Mouse (Mus musculus): ENCODE measurements at regions not wholly inside any gene's neighbourhood (a gene's known extent, or its start where the extent isn't known, plus 50 kb on each side); places are given as distances from the start of the nearest gene placed in this dataset.

DNA sequence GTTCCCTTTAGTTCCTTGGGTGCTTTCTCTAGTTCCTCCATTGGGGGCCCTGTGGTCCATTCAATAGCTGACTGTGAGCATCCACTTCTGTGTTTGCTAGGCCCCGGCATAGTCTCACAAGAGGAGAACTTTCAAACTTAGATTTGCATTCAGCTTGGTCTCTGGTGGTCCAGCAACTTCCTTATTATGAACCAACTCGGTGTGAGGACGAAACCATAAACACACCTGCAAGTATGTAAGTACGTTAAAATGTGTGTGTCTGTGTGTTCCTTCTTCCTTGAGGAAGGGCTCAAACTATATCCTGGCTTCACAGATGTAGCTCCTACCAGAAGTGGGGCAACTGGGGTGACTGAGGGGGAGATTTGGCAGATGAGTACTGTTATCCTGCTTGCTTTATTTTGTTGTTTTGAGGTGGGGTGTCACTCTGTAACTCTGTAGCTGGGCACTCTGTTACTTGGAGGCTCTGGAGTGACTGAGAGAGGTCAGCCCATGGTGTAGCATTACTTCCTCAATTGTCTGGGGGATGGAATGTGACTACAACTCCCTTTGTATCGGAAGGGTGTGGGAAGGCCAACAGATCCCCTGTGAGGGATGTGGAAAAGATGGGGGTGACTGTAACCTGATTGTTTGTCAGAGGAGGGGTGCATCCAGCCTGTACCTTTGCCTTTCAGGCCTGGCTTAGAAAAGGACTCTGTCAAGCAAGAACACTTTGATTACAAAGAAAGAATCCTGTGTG lies 94.9 kb upstream of the Thpo start:
- ATAC-seq, result peak; percentile 53
- H3K27ac ChIP-seq (ENCODE audit: low read length), result peak overlapping the region; percentile 38; the same call in 1 of the 2 replicates
- H3K9me3 ChIP-seq (ENCODE audit: low read length), result no peaks in the 10 kb centered on the region

DNA sequence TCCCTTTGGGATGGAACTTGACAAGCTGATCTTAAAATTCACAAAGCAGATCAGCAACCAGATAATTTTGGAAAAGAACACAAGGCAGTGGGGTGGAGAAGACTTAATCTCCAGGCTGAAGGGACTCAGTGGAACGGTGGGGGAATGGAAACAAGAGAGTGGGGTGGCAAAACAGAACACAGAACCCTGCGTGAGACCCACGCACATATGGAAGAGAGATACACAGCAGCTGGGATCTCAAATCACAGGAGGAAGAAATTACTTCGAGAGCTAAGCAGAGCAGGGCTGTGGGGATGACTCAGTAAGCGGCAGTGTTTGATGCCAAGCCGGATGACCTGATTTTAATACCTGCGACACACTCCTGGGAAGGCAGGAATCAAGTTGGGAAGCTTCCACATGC lies 89.9 kb upstream of the Thpo start:
- Histone ChIP-seq H3K4me3 (ENCODE audit: low read depth, low read length) (no peak overlapping the region), H3K4me1 (ENCODE audit: insufficient read depth, low read depth, low read length) (no peaks in the 10 kb centered on the region; the same call in 1 of the 2 replicates), H3K4me2 (replicated peaks; ENCODE audit: low read depth, low read length) (no peak overlapping the region), H3K36me3 (ENCODE audit: insufficient read depth, low read length) (no peaks in the 10 kb centered on the region), H3K27me3 (replicated peaks; ENCODE audit: insufficient read depth, low read length) (no peaks in the 10 kb centered on the region), H3K9ac (replicated peaks; ENCODE audit: low read depth) (no peak overlapping the region), H3K27ac (ENCODE audit: low read length) (no peak overlapping the region), H3K9me3 (ENCODE audit: low read length) (no peaks in the 10 kb centered on the region)
- DNase-seq (ENCODE audit: low spot score) (no peak), ATAC-seq (no peak)
- 75% methylated on average over 7 of the region's 7 CpGs for WGBS
- no peak for TF ChIP-seq EP300 (IDR thresholded peaks at IDR 0.05)
- no peak for TF ChIP-seq CTCF (IDR thresholded peaks at IDR 0.05)

More for the DNA sequence above, 94.9 kb upstream of the Thpo start:
- WGBS, result 81% methylated on average over 5 of the region's 5 CpGs
- H3K4me1 ChIP-seq (ENCODE audit: insufficient read depth, low read depth, low read length), result peaks cover 3% of the 10 kb centered on the region; the same call in 1 of the 2 replicates
- no peaks in the 10 kb centered on the region for H3K27me3 ChIP-seq (replicated peaks; ENCODE audit: insufficient read depth, low read length)
- H3K9ac ChIP-seq (replicated peaks; ENCODE audit: low read depth), result no peak overlapping the region
- peak; percentile 15 for DNase-seq (ENCODE audit: low spot score)
- H3K4me3 ChIP-seq (ENCODE audit: low read depth, low read length), result no peak overlapping the region
- no peaks in the 10 kb centered on the region for H3K36me3 ChIP-seq (ENCODE audit: insufficient read depth, low read length)
- H3K4me2 ChIP-seq (replicated peaks; ENCODE audit: low read depth, low read length), result no peak overlapping the region
- no peak for TF ChIP-seq CTCF (IDR thresholded peaks at IDR 0.05)
- TF ChIP-seq EP300 (IDR thresholded peaks at IDR 0.05), result no peak

GRCm38 (mm10) chr16:20820939-20821338 lies 86.6 kb upstream of the Thpo start:
- no peak overlapping the region for H3K9ac ChIP-seq (replicated peaks; ENCODE audit: low read depth)
- H3K4me1 ChIP-seq (ENCODE audit: insufficient read depth, low read depth, low read length), result no peaks in the 10 kb centered on the region
- no peak overlapping the region for H3K4me3 ChIP-seq (ENCODE audit: low read depth, low read length)
- ATAC-seq (no peak), DNase-seq (ENCODE audit: low spot score) (no peak)
- H3K27ac ChIP-seq (ENCODE audit: low read length), result no peak overlapping the region
- H3K9me3 ChIP-seq (ENCODE audit: low read length), result no peaks in the 10 kb centered on the region
- no peaks in the 10 kb centered on the region for H3K36me3 ChIP-seq (ENCODE audit: insufficient read depth, low read length)
- no peak overlapping the region for H3K4me2 ChIP-seq (replicated peaks; ENCODE audit: low read depth, low read length)
- TF ChIP-seq EP300 (IDR thresholded peaks at IDR 0.05), result no peak
- TF ChIP-seq CTCF (IDR thresholded peaks at IDR 0.05), result no peak
- no peaks in the 10 kb centered on the region for H3K27me3 ChIP-seq (replicated peaks; ENCODE audit: insufficient read depth, low read length)

- H3K9ac ChIP-seq (replicated peaks; ENCODE audit: low read depth), result no peak overlapping the region
- no peaks in the 10 kb centered on the region for H3K36me3 ChIP-seq (ENCODE audit: insufficient read depth, low read length)
- ATAC-seq, result no peak
- DNase-seq (ENCODE audit: low spot score), result no peak
- no peaks in the 10 kb centered on the region for H3K27me3 ChIP-seq (replicated peaks; ENCODE audit: insufficient read depth, low read length)
- no peak overlapping the region for H3K4me3 ChIP-seq (ENCODE audit: low read depth, low read length)
- no peaks in the 10 kb centered on the region for H3K9me3 ChIP-seq (ENCODE audit: low read length)
- no peak overlapping the region for H3K27ac ChIP-seq (ENCODE audit: low read length)
- no peaks in the 10 kb centered on the region for H3K4me1 ChIP-seq (ENCODE audit: insufficient read depth, low read depth, low read length)
- TF ChIP-seq EP300 (IDR thresholded peaks at IDR 0.05) (no peak), CTCF (IDR thresholded peaks at IDR 0.05) (no peak)
- H3K4me2 ChIP-seq (replicated peaks; ENCODE audit: low read depth, low read length), result no peak overlapping the region
- WGBS, result 74% methylated on average over 3 of the region's 3 CpGs
These were observed 85.3 kb upstream of the Thpo start for GRCm38 (mm10) chr16:20819568-20819967.

GRCm38 (mm10) chr16:20818711-20819189 lies 84.4 kb upstream of the Thpo start:
- no peaks in the 10 kb centered on the region for H3K27me3 ChIP-seq (replicated peaks; ENCODE audit: insufficient read depth, low read length)
- ATAC-seq, result no peak

DNA sequence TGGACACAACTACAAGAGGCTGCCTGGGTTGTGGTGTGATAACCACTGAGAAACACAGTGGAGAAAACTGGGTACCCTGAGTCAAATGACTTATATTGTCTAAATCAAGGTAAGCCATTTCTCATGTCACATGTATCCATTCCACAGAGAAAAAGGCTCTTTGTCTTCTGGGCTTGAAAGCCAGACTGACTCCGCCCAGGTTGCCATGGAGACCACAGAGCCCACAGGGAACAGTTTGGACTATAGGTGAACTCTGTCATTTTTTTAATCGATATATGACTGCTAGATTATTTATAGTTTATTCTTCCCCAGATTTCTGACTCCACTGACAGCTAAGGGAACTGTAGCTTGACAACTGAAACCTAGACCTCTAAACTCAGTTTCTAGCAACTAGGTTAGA lies 80.7 kb upstream of the Thpo start:
- Histone ChIP-seq H3K4me3 (ENCODE audit: low read depth, low read length) (no peak overlapping the region), H3K4me1 (ENCODE audit: insufficient read depth, low read depth, low read length) (no peaks in the 10 kb centered on the region), H3K27ac (ENCODE audit: low read length) (no peak overlapping the region), H3K9me3 (ENCODE audit: low read length) (no peaks in the 10 kb centered on the region), H3K27me3 (replicated peaks; ENCODE audit: insufficient read depth, low read length) (no peaks in the 10 kb centered on the region), H3K4me2 (replicated peaks; ENCODE audit: low read depth, low read length) (no peak overlapping the region), H3K36me3 (ENCODE audit: insufficient read depth, low read length) (no peaks in the 10 kb centered on the region), H3K9ac (replicated peaks; ENCODE audit: low read depth) (no peak overlapping the region)
- ATAC-seq, result no peak
- WGBS, result 65% methylated on average over 2 of the region's 2 CpGs
- DNase-seq (ENCODE audit: low spot score), result no peak
- TF ChIP-seq EP300 (IDR thresholded peaks at IDR 0.05) (no peak), CTCF (IDR thresholded peaks at IDR 0.05) (no peak)

More at GRCm38 (mm10) chr16:20818711-20819189, 84.4 kb upstream of the Thpo start:
- no peaks in the 10 kb centered on the region for H3K4me1 ChIP-seq (ENCODE audit: insufficient read depth, low read depth, low read length)
- no peak overlapping the region for H3K9ac ChIP-seq (replicated peaks; ENCODE audit: low read depth)
- no peaks in the 10 kb centered on the region for H3K36me3 ChIP-seq (ENCODE audit: insufficient read depth, low read length)
- H3K27ac ChIP-seq (ENCODE audit: low read length), result no peak overlapping the region
- no peak overlapping the region for H3K4me3 ChIP-seq (ENCODE audit: low read depth, low read length)
- no peak for DNase-seq (ENCODE audit: low spot score)
- TF ChIP-seq EP300 (IDR thresholded peaks at IDR 0.05), result no peak
- TF ChIP-seq CTCF (IDR thresholded peaks at IDR 0.05), result no peak
- no peak overlapping the region for H3K4me2 ChIP-seq (replicated peaks; ENCODE audit: low read depth, low read length)
- WGBS, result 23% methylated on average over 5 of the region's 5 CpGs
- H3K9me3 ChIP-seq (ENCODE audit: low read length), result no peaks in the 10 kb centered on the region

Measured in lung, postnatal 0 days (tissue).